Mouse (Mus musculus) heart, adult 18-20 months (tissue): ENCODE measurements around the gene Mpeg1. TPM values are rescaled to one million over a fixed set of nuclear protein-coding genes. Genes with fewer than 3 reads are reported as not detected.

Source experiments
- DNase-seq, 2 experiments: peaks; one replicate each; pipeline ENCODE4 v3.0.0; 2021 to 2022; ENCODE audit warnings: mixed read lengths in 1 of 2
- total RNA-seq, 2 experiments: library from RNA; stranded (reverse); gene quantifications; 2 replicates each; pipeline ENCODE4 v1.2.3; 2021

The Mpeg1 gene
- total RNA-seq, 2 experiments from 2014 or later, result 7.6 to 9.6 TPM

DNA sequence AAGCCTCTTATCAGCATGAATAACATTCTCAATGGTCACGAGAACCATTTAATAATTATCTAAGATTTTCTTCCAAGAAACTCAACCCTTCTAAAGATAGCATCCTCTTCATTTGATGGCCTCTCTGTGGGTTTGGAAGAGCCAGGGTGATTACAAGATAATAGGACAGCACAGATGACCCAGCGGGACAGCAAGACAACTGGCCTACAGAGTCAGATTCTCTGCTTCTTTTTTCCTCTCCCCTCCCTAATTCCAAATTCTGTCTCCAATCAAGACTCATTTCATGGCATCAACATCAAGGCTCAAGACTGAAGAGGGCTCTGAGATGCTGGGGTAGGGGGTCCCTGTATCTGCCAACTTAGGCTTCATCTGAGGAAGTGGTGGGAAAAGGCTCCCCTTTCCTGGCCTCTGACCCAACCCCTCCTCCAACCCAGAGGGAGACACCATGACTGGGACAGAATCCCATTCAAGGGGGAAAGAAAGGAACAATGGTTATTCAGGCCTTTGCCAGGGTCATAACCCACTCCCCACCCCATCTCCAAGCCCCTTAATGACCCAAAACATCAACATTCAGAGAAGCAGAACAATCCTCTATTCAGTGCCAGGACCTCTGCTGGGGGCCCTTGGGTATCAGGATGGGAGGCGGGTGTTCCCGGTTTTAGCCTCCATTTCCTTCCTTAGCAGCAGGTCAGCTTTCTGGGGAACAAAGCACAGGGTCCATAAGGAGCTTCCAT lies 33.0 kb downstream of the Mpeg1 start:
- DNase-seq, result no peak

DNA sequence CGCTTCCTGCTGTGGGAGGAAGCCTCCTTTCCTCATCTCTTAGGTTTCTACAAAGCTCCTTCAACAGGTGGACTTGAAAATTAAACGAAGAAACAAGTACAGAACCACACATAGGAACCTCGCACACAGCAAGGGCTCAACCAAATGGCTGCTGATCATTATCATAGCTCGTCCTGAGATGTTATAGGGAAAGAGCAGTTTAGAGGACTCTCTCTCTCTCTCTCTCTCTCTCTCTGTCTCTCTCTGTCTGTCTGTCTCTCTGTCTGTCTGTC lies 33.5 kb downstream of the Mpeg1 start:
- DNase-seq, result no peak

GRCm38 (mm10) chr19:12494972-12495535 lies 34.5 kb downstream of the Mpeg1 start:
- no peak for DNase-seq

- DNase-seq, result peak in 1 of 2 experiments; percentile 42
Measured at GRCm38 (mm10) chr19:12496241-12496640, 35.7 kb downstream of the Mpeg1 start.

DNA sequence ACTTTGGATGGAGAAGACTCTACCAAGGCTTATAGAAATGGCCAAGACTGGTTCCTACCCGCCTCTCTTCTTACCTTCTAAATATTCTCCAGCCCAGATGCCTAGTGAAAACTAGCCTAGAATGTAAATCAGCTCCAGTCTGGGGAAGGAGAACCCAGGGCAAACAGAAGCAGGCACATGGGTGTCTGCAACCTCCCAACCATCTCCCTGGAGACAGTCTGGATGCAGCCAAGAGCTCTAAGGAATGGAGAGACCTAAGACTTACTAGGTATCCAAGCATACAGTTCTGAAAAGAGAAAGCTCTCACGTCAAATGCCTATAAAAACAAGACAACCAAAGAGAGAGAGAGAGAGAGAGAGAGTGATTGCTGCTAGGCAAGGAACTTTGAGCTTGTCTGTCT lies 37.3 kb downstream of the Mpeg1 start:
- no peak for DNase-seq

GRCm38 (mm10) chr19:12498321-12498720 lies 37.7 kb downstream of the Mpeg1 start:
- no peak for DNase-seq

DNA sequence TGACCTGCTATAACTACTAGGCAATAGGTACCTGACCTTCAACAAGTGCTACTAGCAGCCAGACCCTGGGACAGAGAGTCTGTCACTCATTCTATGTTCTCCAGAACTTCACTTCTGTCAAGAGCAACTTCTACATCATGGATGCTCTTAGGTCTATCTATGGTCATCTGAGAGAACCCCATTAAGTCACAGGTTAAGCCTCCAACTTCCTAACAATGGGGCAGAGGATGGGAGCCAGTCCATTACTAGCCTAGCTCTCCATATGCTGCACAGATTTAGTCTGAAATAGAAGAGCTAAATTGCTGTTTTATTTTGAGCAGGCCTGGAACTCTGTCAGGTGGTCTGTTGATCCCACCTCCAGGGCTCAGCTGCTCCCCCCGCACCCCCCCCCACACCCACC lies 38.4 kb downstream of the Mpeg1 start:
- DNase-seq, result no peak

DNA sequence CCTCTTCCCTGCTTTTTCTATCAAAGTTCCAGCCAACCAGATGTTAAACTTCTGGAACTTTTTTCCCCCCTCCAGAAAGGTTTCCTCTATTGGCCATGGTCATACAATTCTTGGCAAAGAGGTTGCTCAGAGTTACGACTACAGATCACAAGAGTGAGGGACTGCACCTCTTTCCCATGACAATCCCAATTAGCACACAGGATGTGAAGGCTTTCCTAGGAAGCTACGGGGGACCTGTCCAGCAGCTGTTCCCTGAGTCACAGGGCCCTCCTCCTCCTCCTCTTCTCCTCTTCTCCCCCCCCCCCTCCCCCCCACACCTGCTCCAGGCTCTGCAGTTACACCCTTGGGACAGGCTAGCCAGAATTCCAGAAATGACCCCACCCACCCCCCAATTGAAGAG lies 38.9 kb downstream of the Mpeg1 start:
- DNase-seq, result no peak

- DNase-seq, result peak; percentile 69 to 77
Measured at GRCm38 (mm10) chr19:12500124-12500523, 39.5 kb downstream of the Mpeg1 start.

DNA sequence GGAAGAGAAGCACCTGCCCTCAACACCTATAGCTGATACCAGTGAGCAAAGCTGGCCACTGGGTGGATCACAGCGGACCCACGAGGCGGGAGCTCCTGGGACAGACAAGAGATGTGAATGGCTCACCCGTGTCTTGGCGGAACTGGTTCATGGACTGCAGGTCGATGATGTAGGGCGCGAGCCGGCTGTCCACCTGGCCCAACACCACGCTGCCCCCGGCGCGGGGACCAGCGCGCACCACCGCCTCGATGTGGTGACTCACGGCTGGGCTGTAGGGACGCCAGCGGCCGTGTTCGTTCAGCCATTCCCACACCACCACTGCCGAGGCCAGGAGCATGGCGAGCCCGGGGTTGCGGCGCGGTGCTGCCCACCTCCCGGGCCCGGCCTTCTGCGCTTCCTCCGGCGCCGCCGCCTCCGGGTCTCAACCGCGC lies 40.3 kb downstream of the Mpeg1 start:
- peak; percentile 34 to 56 for DNase-seq

GRCm38 (mm10) chr19:12501370-12502347 lies 41.1 kb downstream of the Mpeg1 start, which contains the start of gene Dtx4:
Gene Dtx4 (minus strand): TSS chr19:12501454.
- DNase-seq, result peak; percentile 94 to 98

- DNase-seq, result no peak
Measured at GRCm38 (mm10) chr19:12502756-12503155, 42.2 kb downstream of the Mpeg1 start.

- DNase-seq, result no peak
Measured at GRCm38 (mm10) chr19:12514621-12515020, 54.0 kb downstream of the Mpeg1 start.

Other genes starting within 250 kb of the Mpeg1 start
- gene Olfr1432, start 228.2 kb upstream of the Mpeg1 start, total RNA-seq, result not detected
- not detected for gene Olfr262, start 219.1 kb upstream of the Mpeg1 start, total RNA-seq
- not detected for gene Olfr235, start 199.7 kb upstream of the Mpeg1 start, total RNA-seq
- not detected for gene Olfr1434, start 180.9 kb upstream of the Mpeg1 start, total RNA-seq
- gene Olfr1436, start 161.6 kb upstream of the Mpeg1 start, total RNA-seq, result not detected
- gene Olfr1437, start 135.7 kb upstream of the Mpeg1 start, total RNA-seq, result not detected
- not detected for gene Olfr1438-ps1, start 124.9 kb upstream of the Mpeg1 start, total RNA-seq
- not detected for gene Olfr1440, start 73.5 kb upstream of the Mpeg1 start, total RNA-seq
- gene Olfr1441, start 43.3 kb upstream of the Mpeg1 start, total RNA-seq, result not detected
- not detected for gene Pfpl, start 32.9 kb upstream of the Mpeg1 start, total RNA-seq
- 1 to 10 TPM; 4.8 to 6.1 TPM for gene Dtx4, start 40.7 kb downstream of the Mpeg1 start, total RNA-seq
- 1 to 10 TPM; 4.9 to 5.6 TPM for gene Fam111a, start 85.0 kb downstream of the Mpeg1 start, total RNA-seq
- not detected for gene Gm4952, start 139.2 kb downstream of the Mpeg1 start, total RNA-seq
- gene Glyat, start 172.5 kb downstream of the Mpeg1 start, total RNA-seq, result not detected
- gene Olfr1442, start 209.7 kb downstream of the Mpeg1 start, total RNA-seq, result not detected
- gene Olfr1443, start 217.3 kb downstream of the Mpeg1 start, total RNA-seq, result not detected
- not detected for gene Keg1, start 235.0 kb downstream of the Mpeg1 start, total RNA-seq